Mouse (Mus musculus): Measurements from ENCODE around the gene Rps10. TPM values are rescaled to one million over a fixed set of nuclear protein-coding genes. Genes with fewer than 3 reads are reported as not detected.

The Rps10 gene
- polyA plus RNA-seq, 1 experiment from 2014 or later, result 734 TPM

DNA sequence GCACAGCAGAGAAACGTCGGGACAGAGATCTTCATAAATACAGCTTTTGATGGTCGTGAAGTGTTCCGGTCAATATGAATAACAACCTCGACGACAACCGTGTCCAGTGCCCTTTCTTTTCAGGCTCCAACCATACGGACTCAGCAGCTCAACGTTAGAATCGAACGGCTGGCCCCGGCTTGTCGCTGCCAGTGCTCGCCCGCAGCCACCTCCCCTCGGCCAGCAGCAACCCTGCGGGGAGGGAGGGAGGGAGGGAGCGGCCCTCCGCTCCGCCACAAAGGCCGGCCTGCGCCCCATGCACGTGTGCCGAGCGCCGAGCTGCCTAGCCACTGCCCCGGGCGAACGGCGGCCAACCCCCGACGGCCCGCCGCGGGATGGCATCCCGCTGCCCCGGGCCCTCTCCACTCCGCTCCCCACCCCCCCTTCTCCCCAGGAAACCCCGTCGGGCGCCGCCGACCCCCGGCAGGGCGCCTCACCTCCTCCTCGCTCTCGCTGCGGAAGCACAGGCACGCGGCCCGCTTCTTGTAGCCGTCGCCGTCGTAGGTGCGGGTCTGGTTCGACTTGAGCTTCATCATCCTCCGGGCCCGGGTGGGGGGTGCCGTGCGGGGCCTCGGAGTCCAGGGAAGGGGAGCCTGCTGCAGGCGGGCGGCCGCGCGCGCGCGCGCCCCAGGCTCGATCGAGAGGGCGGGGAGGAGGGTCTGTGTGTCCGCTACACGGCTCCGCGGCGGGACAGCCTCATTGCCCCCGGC, 13.7 kb downstream of the Rps10 start:
- Histone ChIP-seq H3K9me3 (0 out of 2 replicates have a peak, but pooled peaks cover 3% of the 10 kb centered on the region), H3K4me1 (peaks cover 49% of the 10 kb centered on the region), H3K4me2 (peak overlapping the region; percentile 77), H3K27me3 (no peaks in the 10 kb centered on the region), H3K9ac (peak overlapping the region; percentile 98), H3K36me3 (replicated peaks) (peaks cover 14% of the 10 kb centered on the region), H3K4me3 (replicated peaks) (peak overlapping the region; percentile 95), H3K27ac (peak overlapping the region; percentile 97)
- under 1% methylated on average over 66 of the region's 80 CpGs for WGBS
- ATAC-seq (ENCODE audit: low FRiP score), result peak; percentile 70

DNA sequence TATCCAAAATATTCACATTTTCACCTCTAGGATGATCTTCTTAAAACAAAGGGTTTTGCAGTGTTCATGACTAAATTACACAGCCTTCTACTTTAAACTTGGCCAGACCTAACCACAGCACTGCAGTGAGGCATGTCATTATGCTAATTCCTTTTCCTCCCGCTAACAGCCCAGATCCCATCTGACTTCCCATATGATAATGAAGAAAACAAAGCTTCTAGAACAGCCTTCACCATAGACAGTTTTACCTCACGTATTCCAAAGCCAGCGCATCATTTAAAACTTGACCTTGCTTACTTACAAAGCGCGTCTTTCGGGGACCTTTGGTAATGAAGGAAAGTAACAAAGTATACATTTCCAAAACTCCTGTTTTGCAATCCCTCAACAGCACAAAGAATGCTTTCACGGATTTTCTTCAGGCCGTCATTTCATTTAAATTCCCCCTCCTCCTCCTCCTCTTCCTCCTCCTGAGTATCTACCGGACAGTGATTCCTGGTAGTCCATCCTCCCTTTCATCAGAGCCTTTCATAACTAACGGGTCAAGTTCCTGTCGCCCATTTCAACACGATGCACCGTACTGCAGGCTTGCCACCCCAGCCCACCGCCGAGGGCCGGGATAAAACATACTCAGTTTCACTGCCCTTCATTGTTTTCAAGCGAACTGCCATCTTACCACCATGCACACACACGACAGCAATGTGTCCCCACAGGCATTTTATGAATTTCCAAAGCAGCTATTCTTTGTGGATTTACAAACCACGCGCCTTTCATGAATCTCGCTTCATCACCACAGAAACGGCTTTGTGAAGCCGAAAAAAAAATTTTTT, 14.6 kb downstream of the Rps10 start:
- Histone ChIP-seq H3K9ac (peak overlapping the region; percentile 98), H3K4me1 (peaks cover 47% of the 10 kb centered on the region), H3K36me3 (replicated peaks) (peaks cover 22% of the 10 kb centered on the region), H3K9me3 (0 out of 2 replicates have a peak, but pooled peaks cover 3% of the 10 kb centered on the region), H3K4me2 (peak overlapping the region; percentile 77), H3K27me3 (no peaks in the 10 kb centered on the region), H3K27ac (peak overlapping the region; percentile 97), H3K4me3 (replicated peaks) (peak overlapping the region; percentile 95)
- WGBS, result 3% methylated on average over 23 of the region's 23 CpGs
- no peak for ATAC-seq (ENCODE audit: low FRiP score)

DNA sequence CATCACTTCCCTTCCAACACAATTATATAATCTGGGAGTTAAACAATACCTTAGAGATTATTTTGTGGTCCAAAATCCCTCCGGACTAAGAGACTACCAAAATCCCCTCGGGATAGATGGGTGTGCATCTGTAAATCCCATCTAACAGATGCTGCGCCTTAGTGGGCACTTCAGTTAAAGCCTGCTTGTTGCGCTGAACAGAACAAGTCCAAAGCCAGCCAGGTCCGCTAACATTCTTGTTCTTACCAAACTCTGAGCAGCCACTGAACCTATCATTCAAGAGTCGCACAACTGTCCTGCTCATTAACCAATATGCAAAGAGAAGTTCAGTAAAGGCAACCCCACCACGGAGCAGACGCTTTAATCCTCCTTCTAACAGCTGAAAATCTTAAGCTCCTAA, 15.3 kb downstream of the Rps10 start:
- no peak for ATAC-seq (ENCODE audit: low FRiP score)
- Histone ChIP-seq H3K4me1 (peaks cover 42% of the 10 kb centered on the region), H3K9ac (peak overlapping the region; percentile 98), H3K27me3 (no peaks in the 10 kb centered on the region), H3K9me3 (0 out of 2 replicates have a peak, but pooled peaks cover 3% of the 10 kb centered on the region), H3K36me3 (replicated peaks) (peaks cover 28% of the 10 kb centered on the region), H3K27ac (peak overlapping the region; percentile 58; the same call in 1 of the 2 replicates), H3K4me3 (replicated peaks) (peak overlapping the region; percentile 95), H3K4me2 (peak overlapping the region; percentile 77)
- 35% methylated on average over 8 of the region's 8 CpGs for WGBS

DNA sequence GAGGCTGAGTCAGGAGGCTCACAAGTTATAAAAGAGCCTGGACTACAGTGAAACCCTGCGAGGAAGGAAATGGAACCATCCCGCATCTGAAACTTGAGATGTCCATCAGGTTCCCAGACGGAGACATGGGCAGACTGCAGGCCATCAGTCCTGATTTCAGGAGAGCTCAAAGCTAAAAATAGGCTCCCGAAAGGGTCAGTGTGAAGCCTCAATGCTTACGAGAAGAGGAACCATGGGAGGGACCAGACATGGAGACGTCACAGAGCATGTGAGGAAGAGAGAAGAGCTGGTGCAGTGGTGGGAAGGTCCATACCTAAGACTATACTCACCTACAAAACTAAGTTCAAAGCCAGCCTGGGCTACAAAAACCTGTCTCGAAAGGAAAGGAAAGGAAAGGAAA, 21.1 kb downstream of the Rps10 start:
- Histone ChIP-seq H3K27me3 (no peaks in the 10 kb centered on the region), H3K4me3 (replicated peaks) (no peak overlapping the region), H3K9me3 (0 out of 2 replicates have a peak, but pooled peaks cover 3% of the 10 kb centered on the region), H3K4me2 (no peak overlapping the region), H3K27ac (no peak overlapping the region), H3K9ac (no peak overlapping the region), H3K36me3 (replicated peaks) (peaks cover 34% of the 10 kb centered on the region), H3K4me1 (peaks cover 39% of the 10 kb centered on the region)
- no peak for ATAC-seq (ENCODE audit: low FRiP score)
- WGBS, result 89% methylated on average over 7 of the region's 7 CpGs

DNA sequence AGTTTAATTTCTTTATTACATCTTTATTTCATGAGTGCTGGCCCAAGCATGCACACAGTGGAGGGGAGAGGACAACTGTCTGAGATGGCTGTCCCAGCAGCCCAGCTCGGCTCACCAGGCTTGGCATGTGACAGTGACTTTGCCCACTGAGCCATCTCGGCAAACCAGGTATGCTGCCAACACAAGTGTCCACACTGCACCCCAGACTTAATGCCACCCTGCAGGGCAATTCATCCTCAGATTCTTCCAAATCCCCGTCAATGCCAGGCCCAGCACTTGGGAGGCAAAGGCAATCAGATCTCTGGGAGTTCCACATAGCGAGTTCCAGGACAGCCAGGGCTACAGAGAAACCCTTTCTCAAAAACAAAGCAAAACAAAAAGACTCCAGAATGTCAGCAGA, 23.5 kb downstream of the Rps10 start:
- no peak overlapping the region for H3K4me2 ChIP-seq
- ATAC-seq (ENCODE audit: low FRiP score), result no peak
- H3K36me3 ChIP-seq (replicated peaks), result peaks cover 27% of the 10 kb centered on the region
- WGBS, result 86% methylated on average over 4 of the region's 4 CpGs
- no peaks in the 10 kb centered on the region for H3K27me3 ChIP-seq
- peaks cover 24% of the 10 kb centered on the region for H3K4me1 ChIP-seq
- no peak overlapping the region for H3K4me3 ChIP-seq (replicated peaks)
- H3K27ac ChIP-seq, result no peak overlapping the region
- H3K9me3 ChIP-seq, result 0 out of 2 replicates have a peak, but pooled peaks cover 2% of the 10 kb centered on the region
- H3K9ac ChIP-seq, result no peak overlapping the region

DNA sequence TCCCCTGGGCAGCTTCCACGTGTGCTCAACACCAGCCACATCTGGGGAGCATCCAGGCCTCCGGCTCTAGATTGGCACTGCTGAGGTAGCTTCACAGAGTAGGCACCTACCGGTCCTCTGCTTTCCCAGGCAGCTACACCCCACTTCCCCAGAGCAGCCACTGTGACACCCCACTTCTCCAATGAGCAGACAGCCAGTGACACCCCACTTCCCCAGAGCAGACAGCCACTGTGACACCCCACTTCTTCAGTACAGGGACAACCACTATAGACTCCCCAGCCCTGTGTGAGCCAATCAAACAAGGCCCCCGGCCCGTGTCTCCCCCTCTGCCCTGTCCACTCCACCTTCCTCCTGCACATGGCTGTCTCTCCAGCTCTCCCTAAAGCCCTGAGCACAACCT, 24.5 kb downstream of the Rps10 start:
- Histone ChIP-seq H3K36me3 (replicated peaks) (peaks cover 19% of the 10 kb centered on the region), H3K9me3 (no peaks in the 10 kb centered on the region), H3K4me3 (replicated peaks) (no peak overlapping the region), H3K9ac (no peak overlapping the region), H3K27me3 (no peaks in the 10 kb centered on the region), H3K27ac (no peak overlapping the region), H3K4me1 (peaks cover 24% of the 10 kb centered on the region), H3K4me2 (no peak overlapping the region)
- 83% methylated on average over 5 of the region's 5 CpGs for WGBS
- ATAC-seq (ENCODE audit: low FRiP score), result no peak

DNA sequence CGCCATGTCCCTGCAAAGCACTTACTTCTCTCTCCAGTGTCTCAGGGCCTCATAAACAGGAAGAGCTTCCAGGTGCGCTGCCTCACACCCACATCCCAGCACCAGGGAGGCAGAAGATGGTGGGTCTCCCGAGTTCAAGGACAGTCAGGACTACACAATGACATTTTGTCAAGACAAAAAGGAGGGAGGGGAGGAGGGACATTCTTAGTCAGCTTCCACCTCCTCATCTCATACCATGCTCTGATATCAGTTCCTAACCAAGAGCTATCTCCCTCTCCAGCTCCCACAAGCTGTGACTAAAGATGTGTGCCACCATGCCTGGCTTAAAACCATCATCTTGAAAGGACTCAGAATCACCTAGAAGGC, 25.0 kb downstream of the Rps10 start:
- no peak overlapping the region for H3K4me2 ChIP-seq
- H3K27ac ChIP-seq, result no peak overlapping the region
- no peaks in the 10 kb centered on the region for H3K9me3 ChIP-seq
- H3K36me3 ChIP-seq (replicated peaks), result peaks cover 14% of the 10 kb centered on the region
- H3K27me3 ChIP-seq, result no peaks in the 10 kb centered on the region
- H3K9ac ChIP-seq, result no peak overlapping the region
- no peak for ATAC-seq (ENCODE audit: low FRiP score)
- H3K4me1 ChIP-seq, result peaks cover 26% of the 10 kb centered on the region
- 80% methylated on average over 3 of the region's 3 CpGs for WGBS
- H3K4me3 ChIP-seq (replicated peaks), result no peak overlapping the region

DNA sequence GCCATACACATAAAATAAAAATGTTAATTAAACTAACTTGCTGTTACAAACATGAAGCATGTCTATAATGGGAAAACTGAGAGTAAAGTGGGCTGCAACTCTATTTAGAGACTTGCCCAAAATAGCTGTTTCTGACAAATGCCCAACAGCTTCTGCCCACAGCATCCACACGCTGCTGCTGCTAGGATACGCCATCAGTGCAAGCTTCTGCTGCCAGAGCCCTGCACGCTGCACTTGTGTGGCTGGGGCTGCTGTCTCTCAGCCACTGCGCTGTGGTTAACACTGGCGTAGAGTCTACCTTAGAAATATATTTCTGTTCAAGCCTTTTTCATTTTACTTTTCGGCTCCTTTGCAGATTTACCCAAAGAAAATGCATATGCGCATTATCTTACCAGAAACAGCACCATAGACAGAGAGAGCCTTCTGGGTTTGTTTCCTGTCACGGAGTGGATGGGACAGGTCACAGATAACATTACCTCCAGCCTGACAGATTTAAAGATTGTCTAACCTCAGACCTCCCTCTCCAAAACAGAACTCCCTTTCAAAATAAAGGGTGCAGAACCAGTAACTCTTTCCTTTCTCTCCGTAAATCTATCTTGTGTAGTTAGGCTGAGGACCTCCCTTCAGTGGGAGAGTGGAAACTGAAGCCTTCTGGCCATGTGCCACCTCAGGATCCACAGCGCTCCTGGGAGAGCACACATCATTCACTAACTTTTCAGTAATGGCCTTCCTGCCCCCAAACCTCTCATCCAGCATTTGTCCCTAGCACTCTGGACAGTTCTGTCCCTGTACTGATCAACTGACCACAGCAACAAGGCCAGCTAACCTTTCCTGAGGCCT, 25.6 kb downstream of the Rps10 start:
- H3K4me1 ChIP-seq, result peaks cover 32% of the 10 kb centered on the region
- WGBS, result 90% methylated on average over 10 of the region's 10 CpGs
- H3K36me3 ChIP-seq (replicated peaks), result peaks cover 13% of the 10 kb centered on the region

DNA sequence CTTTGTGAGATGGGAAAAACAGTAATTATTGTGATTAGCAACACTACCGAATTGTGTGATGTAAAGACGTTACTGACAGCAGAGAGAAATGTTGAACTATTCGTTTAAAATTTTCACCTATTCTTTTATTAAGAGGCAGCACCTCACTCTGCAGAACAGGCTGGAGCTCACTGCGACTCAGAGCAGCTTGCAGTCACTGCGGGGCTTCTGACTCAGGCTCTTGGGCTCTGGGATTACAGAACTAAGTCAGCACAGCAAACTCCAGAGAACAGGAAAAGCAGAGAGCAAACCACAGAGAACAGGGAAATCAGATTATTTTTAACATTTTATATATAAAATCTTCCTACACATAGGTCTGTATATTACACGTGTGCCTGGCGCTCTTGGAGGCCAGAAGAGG, 26.9 kb downstream of the Rps10 start:
- H3K4me1 ChIP-seq, result peaks cover 27% of the 10 kb centered on the region
- WGBS, result 92% methylated on average over 7 of the region's 7 CpGs
- no peak for ATAC-seq (ENCODE audit: low FRiP score)
- no peak overlapping the region for H3K4me3 ChIP-seq (replicated peaks)
- H3K36me3 ChIP-seq (replicated peaks), result peaks cover 13% of the 10 kb centered on the region
- H3K4me2 ChIP-seq, result no peak overlapping the region
- no peaks in the 10 kb centered on the region for H3K9me3 ChIP-seq
- H3K9ac ChIP-seq, result no peak overlapping the region
- no peaks in the 10 kb centered on the region for H3K27me3 ChIP-seq
- H3K27ac ChIP-seq, result no peak overlapping the region

More for the DNA sequence above, 25.6 kb downstream of the Rps10 start:
- Histone ChIP-seq H3K9me3 (no peaks in the 10 kb centered on the region), H3K27ac (no peak overlapping the region), H3K27me3 (no peaks in the 10 kb centered on the region), H3K4me3 (replicated peaks) (no peak overlapping the region), H3K4me2 (no peak overlapping the region), H3K9ac (no peak overlapping the region)
- no peak for ATAC-seq (ENCODE audit: low FRiP score)

DNA sequence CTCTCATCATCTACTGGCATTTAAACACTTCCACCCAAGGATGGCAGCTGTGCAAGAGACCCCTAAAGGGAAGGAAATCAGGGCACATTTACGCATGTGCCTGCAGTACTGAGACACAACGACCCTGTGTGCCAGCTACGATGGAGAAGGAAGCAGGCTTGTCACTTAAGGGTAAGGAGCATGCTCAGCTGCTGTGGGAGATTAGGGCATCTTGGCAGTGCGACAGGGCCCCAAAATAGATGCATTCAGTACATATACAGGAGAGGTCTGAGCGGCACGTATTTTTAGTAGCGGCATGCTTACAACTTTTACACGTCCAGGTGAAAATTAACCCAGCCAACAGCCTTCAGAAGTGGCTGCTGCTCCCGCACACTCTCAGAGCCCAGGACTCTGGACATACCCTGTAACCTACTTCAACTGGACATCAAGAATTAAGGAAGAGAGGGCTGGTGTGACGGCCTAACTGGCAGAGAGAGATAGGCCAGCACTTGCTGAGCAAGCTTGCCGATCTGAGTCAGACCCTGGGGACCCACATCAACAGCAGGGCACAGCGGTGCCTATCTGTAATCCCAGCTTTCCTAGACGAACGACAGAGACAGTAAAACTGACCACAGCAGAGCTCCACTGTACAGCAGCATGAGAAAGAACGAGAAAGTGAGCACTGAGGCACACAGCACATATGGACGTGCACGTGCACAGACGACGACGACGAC, 32.8 kb downstream of the Rps10 start:
- no peak for ATAC-seq (ENCODE audit: low FRiP score)
- Histone ChIP-seq H3K9ac (no peak overlapping the region), H3K4me3 (replicated peaks) (no peak overlapping the region), H3K9me3 (no peaks in the 10 kb centered on the region), H3K4me1 (peaks cover 44% of the 10 kb centered on the region), H3K36me3 (replicated peaks) (peaks cover 7% of the 10 kb centered on the region), H3K27me3 (no peaks in the 10 kb centered on the region), H3K27ac (no peak overlapping the region), H3K4me2 (no peak overlapping the region)
- 87% methylated on average over 21 of the region's 21 CpGs for WGBS

DNA sequence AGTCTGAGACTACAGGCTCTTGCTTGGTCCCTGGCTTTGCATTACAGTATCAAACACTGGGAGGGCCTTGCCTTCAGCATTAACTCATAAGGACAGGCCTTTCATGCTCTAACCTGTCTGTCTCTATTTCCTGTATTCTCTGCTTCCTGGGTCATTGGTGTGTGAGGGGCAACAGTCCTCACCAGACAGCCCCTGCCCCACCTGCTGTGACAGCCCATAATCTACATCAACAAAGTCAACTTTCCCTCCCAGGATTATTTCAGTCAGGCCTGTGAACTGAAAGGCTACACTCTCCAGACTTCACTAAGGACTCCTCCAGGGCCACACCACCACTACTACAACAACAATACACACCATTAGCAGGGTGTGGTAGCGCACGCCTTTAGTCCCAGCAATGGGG, 33.4 kb downstream of the Rps10 start:
- Histone ChIP-seq H3K27me3 (no peaks in the 10 kb centered on the region), H3K4me3 (replicated peaks) (no peak overlapping the region), H3K9me3 (no peaks in the 10 kb centered on the region), H3K36me3 (replicated peaks) (peaks cover 3% of the 10 kb centered on the region), H3K4me2 (no peak overlapping the region), H3K27ac (no peak overlapping the region), H3K4me1 (peaks cover 44% of the 10 kb centered on the region), H3K9ac (no peak overlapping the region)
- WGBS, result 93% methylated on average over 2 of the region's 2 CpGs
- ATAC-seq (ENCODE audit: low FRiP score), result no peak
